Mouse (Mus musculus) embryo, embryonic 11 days (tissue): ENCODE data around the gene Gm12830.

Experiments
- DNase-seq: peaks from one replicate; pipeline ENCODE4 v3.0.0-alpha.2; 2015

Gene Gm12830

GRCm38 (mm10) chr4:114845622-114846021 is 24.1 kb downstream of the Gm12830 start:
- DNase-seq: no peak

- DNase-seq: peak; percentile 31
Observed at GRCm38 (mm10) chr4:114846723-114847122, 25.2 kb downstream of the Gm12830 start.

- no peak for DNase-seq
Observed at GRCm38 (mm10) chr4:114853968-114854367, 32.4 kb downstream of the Gm12830 start.

DNA sequence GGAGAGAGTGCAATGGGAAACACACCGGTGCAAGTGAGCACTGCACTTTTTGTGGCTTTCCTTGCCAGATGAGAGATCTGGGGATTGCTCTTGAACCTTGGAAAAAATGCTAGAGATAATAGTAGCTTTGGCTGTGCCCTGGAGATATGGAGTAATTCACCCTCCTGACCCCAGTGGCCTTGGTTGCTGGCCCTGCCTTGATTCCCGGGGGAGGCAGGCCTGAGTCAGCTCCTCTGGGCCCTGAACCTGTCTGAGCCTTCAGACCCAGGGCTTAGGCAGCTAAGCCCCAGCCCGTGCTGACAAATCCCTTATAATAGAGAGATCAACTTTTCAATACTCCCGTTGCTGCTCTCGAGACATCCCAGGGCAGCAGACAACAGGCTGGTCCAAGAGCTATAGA is 36.9 kb downstream of the Gm12830 start:
- DNase-seq: no peak

DNA sequence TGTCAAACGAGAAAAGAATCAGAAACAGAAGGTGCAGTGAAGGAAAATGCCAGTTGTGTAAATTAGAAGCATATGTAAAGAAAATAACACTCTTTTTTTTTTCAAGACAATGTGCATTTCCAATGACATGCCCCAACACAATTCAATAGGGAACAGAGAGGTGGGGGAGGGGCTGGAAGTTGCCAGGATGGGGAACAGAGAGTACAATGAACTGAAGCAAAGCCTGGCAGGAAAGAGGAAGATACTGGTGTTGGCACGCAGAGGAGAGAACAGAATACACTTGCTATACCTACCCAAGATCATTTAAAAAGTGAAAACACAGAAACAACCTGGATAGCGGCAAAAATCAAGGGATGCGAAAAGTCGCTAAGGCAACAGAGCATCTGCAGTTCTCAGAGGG is 41.6 kb downstream of the Gm12830 start:
- no peak for DNase-seq

DNA sequence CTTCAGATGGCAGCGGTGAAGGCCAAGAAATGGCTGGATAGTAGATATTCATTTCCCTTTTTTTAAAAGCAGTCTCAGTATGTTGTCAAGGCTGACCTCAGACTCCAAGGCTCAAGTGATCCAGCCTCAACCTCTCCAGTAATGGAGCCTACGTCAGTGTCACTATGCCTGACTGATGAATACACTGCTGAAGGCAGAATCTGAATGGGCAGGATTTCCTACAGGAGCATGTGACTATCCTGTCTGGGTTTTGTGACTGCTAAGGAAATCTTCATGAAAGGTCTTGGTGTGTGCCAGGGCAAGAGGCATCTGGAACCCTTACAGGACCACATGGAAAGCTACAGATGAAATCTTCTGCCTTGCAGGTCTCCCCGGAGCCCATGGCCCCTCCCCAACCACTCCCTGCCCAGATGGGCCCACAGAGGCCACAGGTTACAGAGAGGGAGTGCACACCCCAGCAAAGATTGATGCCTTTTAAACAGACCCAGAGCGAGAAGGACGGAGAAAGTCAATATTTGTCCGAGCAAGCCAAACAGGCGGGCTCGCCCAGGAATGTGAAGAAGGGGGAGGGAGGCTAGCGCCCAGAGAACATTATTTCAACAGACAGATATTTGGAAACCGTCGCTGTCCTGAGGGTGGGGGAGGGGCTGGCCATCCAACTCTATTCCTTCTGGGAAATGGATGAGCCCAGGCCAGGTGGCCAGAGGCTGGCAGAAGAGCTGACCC is 48.4 kb downstream of the Gm12830 start:
- peak; percentile 38 for DNase-seq

DNA sequence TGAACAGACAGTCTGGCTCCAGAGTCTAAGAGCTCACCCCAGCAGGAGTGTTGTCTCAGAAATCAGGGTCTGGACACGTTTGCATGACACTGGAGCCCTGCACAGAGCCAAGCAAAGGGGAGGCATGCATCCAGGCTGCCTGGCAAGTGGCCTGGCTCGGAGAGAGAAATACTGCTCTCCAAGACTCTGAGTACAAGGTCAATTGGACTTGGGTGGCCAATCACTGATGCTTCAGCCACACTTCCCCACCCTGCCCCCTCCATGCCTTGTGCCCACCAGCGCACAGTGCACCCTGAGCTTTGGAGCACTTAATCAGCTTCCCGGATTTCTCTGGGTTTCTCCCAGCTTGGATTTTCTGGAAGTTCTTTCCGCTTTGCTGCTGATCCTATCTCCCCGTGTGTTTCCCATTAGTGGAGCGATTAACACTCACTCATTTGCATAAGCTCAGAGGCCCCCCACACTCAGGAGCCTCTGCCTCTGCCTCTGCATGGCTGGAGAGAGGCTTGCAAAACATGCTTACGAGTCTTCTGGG is 55.0 kb downstream of the Gm12830 start:
- peak; percentile 21 for DNase-seq

DNA sequence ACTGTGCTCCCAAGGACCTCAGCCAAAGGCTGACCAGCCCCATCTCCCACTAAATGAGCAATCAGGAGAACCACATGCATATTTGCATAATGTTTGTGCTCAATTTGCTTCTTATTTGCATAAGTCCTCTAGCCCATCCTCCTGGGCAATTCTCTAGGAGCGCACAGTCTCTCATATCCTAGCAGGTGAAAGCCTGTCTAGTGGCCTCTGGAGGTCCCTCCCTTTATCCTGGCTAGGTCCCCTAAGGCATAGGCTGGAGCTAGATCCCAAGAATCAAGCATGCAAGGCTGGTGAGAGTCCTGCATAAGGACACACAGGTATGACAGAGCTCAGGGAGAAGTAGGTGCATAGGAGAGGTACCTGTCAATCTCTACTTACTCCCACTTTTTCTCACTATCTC is 60.7 kb downstream of the Gm12830 start:
- no peak for DNase-seq

DNA sequence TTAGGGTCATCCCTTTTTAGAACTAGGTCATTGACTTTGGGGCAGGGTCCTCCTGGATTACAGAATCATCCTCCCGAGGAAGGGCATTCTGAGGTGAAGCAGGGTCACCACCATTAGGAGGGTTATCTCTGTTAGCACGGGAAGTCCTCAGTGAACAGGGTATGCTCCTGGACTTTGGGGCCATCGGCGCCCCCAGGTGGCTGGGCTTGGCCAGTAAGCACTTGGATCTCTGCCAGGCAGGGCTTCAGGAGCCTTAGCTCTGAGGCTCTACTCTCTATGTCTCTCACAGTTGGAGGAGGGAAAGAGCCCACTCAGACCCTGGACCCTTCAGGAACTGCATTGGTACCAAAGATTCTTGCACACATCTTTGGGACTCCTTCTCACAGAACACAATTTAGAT is 76.3 kb downstream of the Gm12830 start:
- peak; percentile 48 for DNase-seq

- no peak for DNase-seq
Observed at GRCm38 (mm10) chr4:114899885-114900284, 78.4 kb downstream of the Gm12830 start.

DNA sequence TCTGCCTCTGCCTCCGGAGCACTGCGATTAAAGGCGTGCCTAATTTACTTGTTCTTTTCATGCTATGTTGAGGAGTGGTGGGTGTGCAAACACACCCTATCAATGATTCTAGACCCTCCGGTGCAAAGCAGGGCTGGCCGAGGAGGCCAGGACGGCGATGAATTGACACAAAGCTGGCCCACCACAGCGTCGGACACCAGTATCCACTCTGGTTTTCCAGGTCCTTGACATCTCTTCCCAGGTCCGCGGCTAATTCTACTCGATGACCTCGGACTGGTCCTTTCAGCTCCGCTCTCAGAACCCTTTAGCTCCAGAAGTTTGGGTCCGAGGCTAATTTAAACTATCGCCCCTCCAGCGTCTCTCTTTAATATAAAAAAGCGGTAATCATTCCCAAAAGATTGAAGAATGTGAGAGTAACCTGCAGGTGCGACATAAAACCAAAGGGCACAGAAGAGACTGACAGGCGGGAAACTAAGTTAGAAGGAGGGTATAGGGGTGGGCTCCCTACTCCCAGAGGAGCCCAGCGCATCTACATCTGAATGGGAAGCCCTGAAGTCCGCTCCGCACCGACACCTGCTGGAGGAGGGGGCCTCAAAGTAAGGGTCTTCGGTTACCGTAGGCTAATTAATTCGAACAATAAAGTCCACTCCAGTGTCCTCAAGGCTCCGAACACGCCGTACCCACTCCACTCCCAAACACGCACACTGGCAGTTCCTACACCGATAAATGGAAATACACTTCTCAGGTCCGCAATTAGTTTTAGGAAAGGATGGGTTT is 79.5 kb downstream of the Gm12830 start:
- DNase-seq: peak; percentile 55

- DNase-seq: peak; percentile 79
Observed at GRCm38 (mm10) chr4:114901643-114902351, 80.3 kb downstream of the Gm12830 start.

- DNase-seq: peak; percentile 77
Observed at GRCm38 (mm10) chr4:114902641-114903421, 81.3 kb downstream of the Gm12830 start.

DNA sequence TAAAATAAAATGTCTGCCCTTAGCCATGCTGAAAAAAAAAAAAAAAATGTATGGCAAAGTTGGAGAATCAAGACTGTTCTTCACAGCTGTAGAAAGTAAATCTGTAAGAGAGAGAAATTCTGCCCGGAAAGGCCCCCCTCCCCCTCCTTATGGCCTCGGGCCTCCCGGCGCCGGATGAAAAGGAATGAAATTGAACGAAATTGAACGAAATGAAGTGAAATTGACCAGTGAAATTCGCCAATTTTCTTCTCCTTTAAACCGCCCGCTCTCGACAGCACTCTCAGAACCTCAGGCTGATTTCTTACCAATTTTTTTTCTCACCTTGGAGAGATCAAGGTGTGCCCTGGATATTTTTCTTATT is 81.9 kb downstream of the Gm12830 start:
- peak; percentile 53 for DNase-seq

DNA sequence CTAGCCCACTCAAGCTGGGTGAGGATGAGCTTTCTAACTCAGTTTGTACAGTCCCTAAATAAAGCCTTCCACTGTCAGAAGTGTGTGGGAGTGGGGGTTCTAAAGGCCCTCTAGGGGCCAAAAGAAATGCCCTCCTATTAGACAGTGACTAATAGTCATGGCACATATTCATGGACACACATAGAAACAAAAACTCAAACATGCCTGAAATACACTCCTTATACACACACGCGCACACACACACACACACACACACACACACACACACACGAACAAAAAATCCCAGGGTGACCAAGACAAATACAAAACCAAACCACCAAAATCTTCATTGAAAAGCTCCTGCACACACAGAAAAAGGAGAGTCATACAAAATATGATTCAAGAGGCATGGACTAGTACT is 84.0 kb downstream of the Gm12830 start:
- no peak for DNase-seq
